Mouse (Mus musculus) embryonic fibroblast, embryonic 13.5 days (primary cell): ENCODE data around the gene Kdelr1.

ENCODE experiments used
- CTCF ChIP-seq: IDR thresholded peaks from 2 replicates; pipeline ENCODE4 v1.5.1; 2011; ENCODE audit warnings: mild to moderate bottlenecking, control low read depth, low read length, moderate library complexity, borderline replicate concordance; ENCODE audit not compliant: insufficient read depth
- POLR2A ChIP-seq: IDR thresholded peaks from 2 replicates; pipeline ENCODE4 v1.6.1; 2011; ENCODE audit warnings: low read depth, mild to moderate bottlenecking, control low read depth, low read length, moderate library complexity

DNA sequence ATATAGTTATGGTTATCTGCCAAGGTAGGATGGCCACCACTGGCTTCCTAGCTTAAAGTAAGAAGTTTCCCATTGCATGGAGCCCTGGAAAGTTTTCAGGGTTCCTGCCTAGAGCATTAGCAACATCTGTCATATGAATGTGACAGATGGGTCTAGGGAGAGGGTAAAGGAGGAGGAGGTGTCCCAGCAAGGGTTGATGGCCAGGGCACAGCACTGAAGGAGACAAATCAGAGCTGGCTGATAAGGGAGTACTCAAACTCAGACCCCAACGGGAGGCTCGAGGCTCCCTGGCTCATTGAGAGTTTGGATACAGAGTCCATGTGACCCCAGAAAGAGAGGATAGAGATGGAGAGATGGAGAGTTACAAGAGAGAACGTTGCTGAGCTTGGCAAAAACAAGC, 21.9 kb upstream of the Kdelr1 start:
- TF ChIP-seq POLR2A = no peak
- TF ChIP-seq CTCF = no peak
